Mouse (Mus musculus): ENCODE results near the gene Trib3. TPM values are rescaled to one million over a fixed set of nuclear protein-coding genes. Genes with fewer than 3 reads are reported as not detected.

Trib3 gene
- 5.1 and 23.5 TPM in 2 replicates for polyA plus RNA-seq (2012; rRNA removed)

DNA sequence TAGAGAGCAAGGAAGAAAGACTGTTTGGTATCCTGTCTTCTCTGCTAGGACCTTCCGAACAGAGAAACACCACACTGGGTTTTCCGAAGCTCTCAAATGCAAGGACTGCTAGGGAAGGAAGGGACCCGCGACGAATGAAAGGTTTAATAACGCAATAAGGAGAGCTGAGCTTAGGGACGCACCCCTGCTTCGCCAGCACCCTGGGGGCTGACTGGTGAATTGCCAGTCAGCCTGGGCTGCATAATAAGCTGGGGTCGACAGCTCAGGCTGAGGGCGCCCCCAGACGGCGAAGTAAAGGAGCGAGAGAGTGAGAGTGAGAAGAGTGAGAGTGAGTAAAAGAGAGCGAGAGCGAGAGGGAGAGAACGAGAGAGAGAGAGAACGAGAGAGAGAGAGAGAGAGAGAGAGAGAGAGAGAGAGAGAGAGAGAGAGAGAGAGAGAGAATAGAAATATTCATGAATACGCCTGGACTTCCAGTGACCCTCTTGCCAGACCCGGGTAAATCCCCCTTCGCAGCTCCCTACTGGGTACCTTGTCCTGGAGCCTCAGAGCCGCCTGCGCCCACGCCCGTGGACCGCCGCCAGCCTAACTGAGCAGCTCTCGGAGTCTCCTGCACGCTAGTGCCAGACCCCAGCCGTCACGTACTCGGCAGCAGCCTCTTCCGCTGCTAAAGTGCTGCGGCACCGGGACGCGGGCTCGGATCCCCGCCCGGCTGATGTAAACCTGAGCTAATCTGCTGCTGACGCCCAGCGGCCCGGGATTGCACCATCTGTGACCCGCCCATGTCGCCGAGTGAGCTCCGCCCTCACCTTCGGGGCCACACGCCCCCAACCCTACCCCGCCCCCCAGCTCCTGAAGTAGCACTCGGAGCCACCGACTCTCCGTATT lies at the start of gene Trib3:
TSS of gene Trib3 (minus strand) at position 704 of the 885 bp plus-strand sequence.
- peak within 1 kb of the TSS; percentile 41; the same call in 1 of the 2 replicates for H3K27ac ChIP-seq (ENCODE audit: insufficient read depth, low read depth, low read length)
- no peaks in the 10 kb centered on the region for H3K27me3 ChIP-seq (ENCODE audit: control insufficient read depth, insufficient read depth, low read length)
- TF ChIP-seq CTCF (IDR thresholded peaks at IDR 0.05; ENCODE audit: extremely low read depth, insufficient read length, insufficient replicate concordance, low read depth, low read length) (peak; percentile 65; the same call in 1 of the 2 replicates), POLR2A (IDR thresholded peaks at IDR 0.05; ENCODE audit: low read depth, low read length) (peak; percentile 36; the same call in 1 of the 2 replicates)
- WGBS = 1% methylated on average over 51 of the region's 52 CpGs
- peak within 1 kb of the TSS; percentile 78 for H3K4me3 ChIP-seq (ENCODE audit: low read depth, low read length)
- no peaks in the 10 kb centered on the region for H3K36me3 ChIP-seq (ENCODE audit: control insufficient read depth, insufficient read depth, low read length)
- peaks cover 4% of the 10 kb centered on the region; the same call in 1 of the 2 replicates for H3K4me1 ChIP-seq (ENCODE audit: control insufficient read depth, insufficient read depth, insufficient read length, low read length)

DNA sequence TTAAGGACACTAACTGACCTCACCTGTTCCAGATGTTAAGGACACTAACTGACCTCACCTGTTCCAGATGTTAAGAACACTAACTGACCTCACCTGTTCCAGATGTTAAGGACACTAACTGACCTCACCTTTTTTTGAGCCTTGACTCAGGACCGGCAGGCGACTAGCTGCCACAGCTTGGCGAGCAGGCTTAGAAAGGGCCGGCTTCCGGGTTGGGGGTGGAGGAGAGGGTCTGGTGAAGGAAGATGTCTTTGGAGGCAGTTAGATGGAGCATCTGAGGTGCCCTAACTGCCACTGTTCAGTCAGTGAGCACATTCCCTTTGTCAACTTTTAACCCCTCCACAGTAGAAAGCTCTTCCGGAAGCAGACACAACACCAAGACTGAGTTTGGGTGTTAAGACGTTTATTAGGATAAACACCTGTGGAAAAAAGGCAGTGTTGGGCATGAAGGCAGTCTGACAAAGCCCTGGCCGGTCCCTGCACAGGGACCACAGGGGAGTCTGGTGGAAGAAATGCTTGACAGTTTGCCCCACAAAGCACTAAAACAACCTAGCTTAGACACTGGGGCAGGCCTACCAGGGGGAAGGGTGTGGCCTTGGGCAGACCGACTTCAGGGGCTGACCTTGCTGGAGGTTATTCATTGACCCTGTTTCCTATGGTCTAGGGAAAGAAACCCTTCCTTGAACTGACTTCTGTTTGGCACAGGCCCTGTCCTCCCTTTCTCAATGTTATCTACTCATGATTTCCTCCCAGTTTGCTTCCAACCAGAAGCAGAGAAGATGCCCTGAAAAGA lies 49.6 kb upstream of the Trib3 start:
- no peak overlapping the region for H3K4me3 ChIP-seq (ENCODE audit: low read depth, low read length)

GRCm38 (mm10) chr2:152392786-152393185 lies 49.0 kb upstream of the Trib3 start:
- TF ChIP-seq CTCF (IDR thresholded peaks at IDR 0.05; ENCODE audit: extremely low read depth, insufficient read length, insufficient replicate concordance, low read depth, low read length) = no peak
- TF ChIP-seq POLR2A (IDR thresholded peaks at IDR 0.05; ENCODE audit: low read depth, low read length) = no peak

More for the DNA sequence above, 49.6 kb upstream of the Trib3 start:
- Histone ChIP-seq H3K27ac (ENCODE audit: insufficient read depth, low read depth, low read length) (no peak overlapping the region), H3K27me3 (ENCODE audit: control insufficient read depth, insufficient read depth, low read length) (peaks cover 10% of the 10 kb centered on the region; the same call in 1 of the 2 replicates), H3K36me3 (ENCODE audit: control insufficient read depth, insufficient read depth, low read length) (no peaks in the 10 kb centered on the region), H3K4me1 (ENCODE audit: control insufficient read depth, insufficient read depth, insufficient read length, low read length) (peaks cover 7% of the 10 kb centered on the region; the same call in 1 of the 2 replicates)
- WGBS = 73% methylated on average over 9 of the region's 9 CpGs
- no peak for TF ChIP-seq CTCF (IDR thresholded peaks at IDR 0.05; ENCODE audit: extremely low read depth, insufficient read length, insufficient replicate concordance, low read depth, low read length)
- TF ChIP-seq POLR2A (IDR thresholded peaks at IDR 0.05; ENCODE audit: low read depth, low read length) = no peak

DNA sequence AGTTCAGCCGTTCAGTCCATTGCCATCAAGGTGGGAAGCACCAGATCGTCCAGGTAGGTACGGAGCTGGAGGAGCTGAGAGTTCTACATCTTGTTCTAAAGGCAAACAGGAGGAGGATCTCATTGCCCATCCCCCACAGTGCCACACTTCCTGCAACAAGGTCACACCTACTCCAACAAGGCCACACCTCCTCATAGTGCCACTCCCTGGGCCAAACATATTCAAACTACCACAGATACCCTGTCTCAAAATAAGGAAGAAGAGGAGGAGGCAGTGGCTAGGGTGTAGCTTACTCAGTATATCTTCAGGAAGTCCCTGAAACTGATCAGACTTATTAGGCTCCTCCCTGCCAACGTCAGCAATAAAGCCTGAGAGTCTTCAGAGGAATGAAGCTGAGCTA lies 40.4 kb upstream of the Trib3 start:
- 83% methylated on average over 4 of the region's 4 CpGs for WGBS
- Histone ChIP-seq H3K27me3 (ENCODE audit: control insufficient read depth, insufficient read depth, low read length) (no peaks in the 10 kb centered on the region), H3K4me3 (ENCODE audit: low read depth, low read length) (no peak overlapping the region), H3K27ac (ENCODE audit: insufficient read depth, low read depth, low read length) (no peak overlapping the region), H3K36me3 (ENCODE audit: control insufficient read depth, insufficient read depth, low read length) (no peaks in the 10 kb centered on the region), H3K4me1 (ENCODE audit: control insufficient read depth, insufficient read depth, insufficient read length, low read length) (no peaks in the 10 kb centered on the region)
- TF ChIP-seq CTCF (IDR thresholded peaks at IDR 0.05; ENCODE audit: extremely low read depth, insufficient read length, insufficient replicate concordance, low read depth, low read length) (no peak), POLR2A (IDR thresholded peaks at IDR 0.05; ENCODE audit: low read depth, low read length) (no peak)

More at GRCm38 (mm10) chr2:152392786-152393185, 49.0 kb upstream of the Trib3 start:
- Histone ChIP-seq H3K36me3 (ENCODE audit: control insufficient read depth, insufficient read depth, low read length) (no peaks in the 10 kb centered on the region), H3K4me3 (ENCODE audit: low read depth, low read length) (no peak overlapping the region), H3K27ac (ENCODE audit: insufficient read depth, low read depth, low read length) (no peak overlapping the region), H3K4me1 (ENCODE audit: control insufficient read depth, insufficient read depth, insufficient read length, low read length) (peaks cover 5% of the 10 kb centered on the region; the same call in 1 of the 2 replicates), H3K27me3 (ENCODE audit: control insufficient read depth, insufficient read depth, low read length) (peaks cover 10% of the 10 kb centered on the region; the same call in 1 of the 2 replicates)
- 27% methylated on average over 3 of the region's 3 CpGs for WGBS

GRCm38 (mm10) chr2:152376345-152376741 lies 32.5 kb upstream of the Trib3 start, which contains the start of gene Nrsn2:
Gene Nrsn2, minus strand, starts transcription at chr2:152376638.
- WGBS = 8% methylated on average over 16 of the region's 16 CpGs
- TF ChIP-seq CTCF (IDR thresholded peaks at IDR 0.05; ENCODE audit: extremely low read depth, insufficient read length, insufficient replicate concordance, low read depth, low read length) = no peak
- TF ChIP-seq POLR2A (IDR thresholded peaks at IDR 0.05; ENCODE audit: low read depth, low read length) = no peak
- Histone ChIP-seq H3K4me3 (ENCODE audit: low read depth, low read length) (no peak within 1 kb of the TSS), H3K36me3 (ENCODE audit: control insufficient read depth, insufficient read depth, low read length) (no peaks in the 10 kb centered on the region), H3K27ac (ENCODE audit: insufficient read depth, low read depth, low read length) (no peak within 1 kb of the TSS), H3K4me1 (ENCODE audit: control insufficient read depth, insufficient read depth, insufficient read length, low read length) (no peaks in the 10 kb centered on the region; the same call in 1 of the 2 replicates), H3K27me3 (ENCODE audit: control insufficient read depth, insufficient read depth, low read length) (peaks cover 14% of the 10 kb centered on the region)

DNA sequence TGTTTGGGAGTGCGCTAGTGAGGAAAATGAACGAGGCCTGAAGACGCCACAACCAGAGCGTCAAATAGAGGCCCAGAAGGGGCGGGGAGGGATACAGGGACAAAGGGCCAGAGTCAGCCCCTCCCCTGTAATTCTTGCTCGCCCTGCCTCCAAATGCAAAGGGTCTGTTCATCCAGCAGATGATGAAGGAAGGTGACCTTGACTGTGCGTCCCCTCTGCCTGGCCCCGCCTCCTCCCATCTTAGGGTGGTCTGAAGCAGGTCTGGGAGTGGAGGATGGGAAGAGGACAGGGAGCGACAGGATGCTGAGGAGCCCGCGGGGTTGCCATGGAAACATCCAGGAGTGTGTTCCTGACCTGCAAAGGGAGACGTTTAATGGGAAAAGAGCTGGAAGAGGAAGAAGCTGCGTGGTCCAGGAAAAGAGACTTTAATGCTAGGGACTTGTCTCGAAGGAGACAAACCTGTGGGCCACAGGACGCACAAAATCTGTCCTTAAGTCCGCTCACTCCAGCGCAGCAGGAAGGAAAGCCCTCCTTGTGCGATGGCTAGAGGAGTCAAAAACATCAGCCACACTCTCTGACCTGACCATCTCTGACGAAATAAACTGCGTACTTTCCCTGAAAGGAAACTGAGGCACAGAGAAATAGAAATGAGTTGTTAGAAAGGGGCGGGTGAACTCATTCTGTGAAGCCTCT lies 32.0 kb upstream of the Trib3 start:
- WGBS = 13% methylated on average over 21 of the region's 21 CpGs
- H3K36me3 ChIP-seq (ENCODE audit: control insufficient read depth, insufficient read depth, low read length) = no peaks in the 10 kb centered on the region
- H3K4me3 ChIP-seq (ENCODE audit: low read depth, low read length) = no peak overlapping the region
- peaks cover 14% of the 10 kb centered on the region for H3K27me3 ChIP-seq (ENCODE audit: control insufficient read depth, insufficient read depth, low read length)
- no peak overlapping the region for H3K27ac ChIP-seq (ENCODE audit: insufficient read depth, low read depth, low read length)
- TF ChIP-seq CTCF (IDR thresholded peaks at IDR 0.05; ENCODE audit: extremely low read depth, insufficient read length, insufficient replicate concordance, low read depth, low read length) (no peak), POLR2A (IDR thresholded peaks at IDR 0.05; ENCODE audit: low read depth, low read length) (no peak)
- H3K4me1 ChIP-seq (ENCODE audit: control insufficient read depth, insufficient read depth, insufficient read length, low read length) = no peaks in the 10 kb centered on the region; the same call in 1 of the 2 replicates

Data from small intestine, adult 2 months (tissue).